ENCODE assay signal across 10 mouse cellular contexts in the genomic region with DNA sequence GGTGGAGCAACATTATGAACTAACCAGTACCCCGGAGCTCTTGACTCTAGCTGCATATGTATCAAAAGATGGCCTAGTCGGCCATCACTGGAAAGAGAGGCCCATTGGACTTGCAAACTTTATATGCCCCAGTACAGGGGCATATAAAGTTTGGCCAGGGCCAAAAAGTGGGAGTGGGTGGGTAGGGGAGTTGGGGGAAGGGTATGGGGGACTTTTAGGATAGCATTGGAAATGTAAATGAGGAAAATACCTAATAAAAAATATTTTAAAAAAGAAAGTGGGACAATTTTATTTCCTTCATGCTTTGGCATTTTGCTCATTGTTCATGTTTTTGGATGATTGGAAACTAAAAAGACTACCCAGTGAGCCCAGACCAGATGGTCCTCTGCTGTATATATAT. TPM values are rescaled to one million over a fixed set of nuclear protein-coding genes. Genes with fewer than 3 reads are reported as not detected.
"Had no signal": no experiment of that assay in that cellular context is flagged by ENCODE, and none has a peak within 500 bp of the region (broad histone marks: within the 10 kb centered on the region; RNA-seq: fewer than 3 reads in every experiment).

No protein-coding gene starts in this region.

RNA-seq across cellular contexts. Expression of gene P2ry10, which starts 4.9 kb away (rescaled TPM):
- polyA plus RNA-seq: limb, embryonic 11.5 days; limb, embryonic 12.5 days; lung, embryonic 14.5 days; midbrain, embryonic 10.5 days; midbrain, embryonic 12.5 days; midbrain, embryonic 13.5 days; midbrain, embryonic 16.5 days; midbrain, postnatal 0 days; myocyte; neural tube, embryonic 12.5 days had no signal
